Mouse (Mus musculus): Measurements from ENCODE around the gene L3hypdh. TPM values are rescaled to one million over a fixed set of nuclear protein-coding genes. Genes with fewer than 3 reads are reported as not detected.
A peak's percentile ranks its signal among the peaks of the same experiment; 100 is the strongest.

The L3hypdh gene
- total RNA-seq (2021) = 1 to 10 TPM; 3.7 to 4.1 TPM

DNA sequence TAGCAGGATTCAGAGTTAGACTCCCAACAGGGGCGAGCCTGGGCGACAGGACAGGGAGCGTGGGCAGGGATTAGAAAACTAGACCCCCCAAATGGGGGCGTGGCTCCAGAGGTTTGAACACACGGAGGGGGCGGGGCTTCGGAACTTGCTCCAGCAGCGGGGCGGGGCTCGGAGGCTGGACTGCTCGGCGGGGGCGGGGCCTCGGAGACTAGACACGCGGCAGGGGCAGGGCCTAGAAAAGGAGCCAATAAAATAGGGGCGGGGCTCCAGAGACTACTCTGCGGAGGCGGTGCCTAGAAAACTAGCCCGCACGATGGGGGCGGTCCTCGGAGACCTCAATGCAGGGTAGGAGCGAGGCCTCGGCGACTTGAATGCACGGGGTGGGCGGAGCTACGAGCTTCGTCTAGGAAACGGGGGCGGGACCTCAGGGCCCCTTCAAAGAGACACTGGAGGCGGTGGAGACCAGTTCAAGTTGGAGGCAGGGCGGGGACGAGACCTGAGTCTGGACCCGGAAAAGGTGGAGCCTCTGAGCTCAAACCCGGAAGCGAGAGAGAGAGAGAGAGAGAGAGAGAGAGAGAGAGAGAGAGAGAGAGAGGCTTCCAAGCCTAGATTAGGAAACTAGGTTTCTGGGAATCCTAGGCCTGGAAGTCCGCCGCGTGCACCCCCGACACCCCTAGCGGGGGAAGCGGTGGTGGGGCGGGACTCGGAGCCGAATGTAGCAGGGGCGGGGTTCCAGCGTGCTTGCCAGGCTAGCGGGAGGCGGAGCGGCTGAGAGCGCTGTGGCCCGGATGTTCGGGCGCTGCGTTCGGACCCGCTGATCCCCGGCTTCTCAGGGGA lies at the start of gene L3hypdh, which contains the start of gene Jkamp:
L3hypdh (minus strand) TSS at position 111 of the 837 bp plus-strand sequence.
Jkamp (plus strand) TSS at position 261 of the 837 bp plus-strand sequence.
- peak; percentile 95 for DNase-seq (ENCODE audit: extremely low spot score in 1 of 2, low spot score in 1 of 2)

GRCm38 (mm10) chr12:72129203-72129602 lies 44.0 kb upstream of the L3hypdh start:
- no peak for DNase-seq (ENCODE audit: extremely low spot score in 1 of 2, low spot score in 1 of 2)

DNA sequence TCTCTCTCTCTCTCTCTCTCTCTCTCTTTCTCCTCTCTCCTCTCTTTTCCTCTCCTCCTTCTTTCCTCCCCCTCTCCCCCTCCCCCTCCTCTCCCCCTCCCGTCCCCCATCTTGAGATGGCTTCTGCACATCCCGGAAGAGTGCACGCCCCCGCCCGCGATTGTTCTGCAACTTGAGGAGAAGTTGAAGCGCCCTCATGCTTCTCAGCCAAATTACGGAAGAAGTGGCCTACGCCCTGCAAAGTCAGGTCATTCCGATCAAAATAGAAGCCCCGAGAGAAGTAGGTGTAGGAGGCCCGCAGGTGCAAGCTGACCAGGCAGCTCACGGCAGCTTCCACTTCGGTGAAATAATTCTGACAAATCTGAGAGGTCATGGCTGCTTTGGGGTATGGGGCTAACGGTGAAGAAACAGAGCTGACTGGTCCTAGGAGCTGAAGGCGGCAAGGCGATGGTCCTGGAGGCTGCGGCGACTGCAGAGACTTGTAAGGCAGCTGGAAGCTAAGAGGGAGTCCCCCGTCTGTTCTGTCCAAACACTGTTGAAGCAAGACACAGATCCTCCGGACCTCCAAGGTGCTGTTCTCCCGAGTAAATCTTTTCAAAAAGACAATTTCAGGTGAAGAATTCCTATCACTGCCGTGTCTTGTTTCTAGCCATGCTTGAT lies 30.6 kb upstream of the L3hypdh start:
- no peak for DNase-seq (ENCODE audit: extremely low spot score in 1 of 2, low spot score in 1 of 2)

- no peak for DNase-seq (ENCODE audit: extremely low spot score in 1 of 2, low spot score in 1 of 2)
These were observed 29.9 kb upstream of the L3hypdh start for GRCm38 (mm10) chr12:72115126-72115525.

GRCm38 (mm10) chr12:72104525-72105281 lies 19.5 kb upstream of the L3hypdh start:
- DNase-seq (ENCODE audit: extremely low spot score in 1 of 2, low spot score in 1 of 2) = peak; percentile 40 to 61

DNA sequence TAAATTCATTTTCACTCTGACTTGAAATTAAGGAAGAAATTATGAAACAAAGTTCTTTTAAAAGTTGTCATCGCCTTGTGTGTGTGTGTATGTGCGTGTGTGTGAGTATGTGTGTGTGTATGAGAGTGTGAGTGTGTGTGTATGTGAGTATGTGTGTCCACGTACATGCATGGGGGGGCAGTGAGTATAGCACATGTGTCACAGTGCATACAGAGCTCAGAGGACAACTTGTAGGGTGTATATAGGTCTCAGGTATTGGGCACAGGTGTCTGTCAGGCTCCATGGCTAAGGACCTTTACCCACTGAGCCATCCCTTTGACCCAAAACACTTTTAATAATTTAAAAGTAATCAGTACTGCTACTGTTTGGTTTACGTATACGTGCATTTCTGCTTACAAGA lies 18.8 kb upstream of the L3hypdh start:
- DNase-seq (ENCODE audit: extremely low spot score in 1 of 2, low spot score in 1 of 2) = no peak

- no peak for DNase-seq (ENCODE audit: extremely low spot score in 1 of 2, low spot score in 1 of 2)
These were observed 17.5 kb upstream of the L3hypdh start for GRCm38 (mm10) chr12:72102776-72103175.

- DNase-seq (ENCODE audit: extremely low spot score in 1 of 2, low spot score in 1 of 2) = no peak
These were observed 11.7 kb upstream of the L3hypdh start for GRCm38 (mm10) chr12:72096966-72097365.

DNA sequence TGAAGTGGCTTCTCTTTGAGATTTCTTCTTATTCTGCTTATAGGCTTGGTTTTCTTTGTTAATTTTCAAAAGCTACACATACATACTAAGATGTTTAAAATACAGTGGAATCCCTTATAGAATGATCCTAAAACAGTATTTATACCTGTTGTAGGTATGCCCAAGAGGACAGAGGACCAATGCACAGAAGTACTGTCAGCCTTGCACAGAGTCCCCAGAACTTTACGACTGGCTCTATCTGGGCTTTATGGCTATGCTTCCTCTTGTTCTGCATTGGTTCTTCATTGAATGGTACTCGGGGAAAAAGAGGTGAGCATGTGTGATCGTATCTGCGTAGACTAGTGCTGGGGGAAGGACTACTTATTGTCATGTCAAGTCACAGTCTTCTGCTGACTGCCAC lies 4.6 kb upstream of the L3hypdh start:
- DNase-seq (ENCODE audit: extremely low spot score in 1 of 2, low spot score in 1 of 2) = no peak

DNA sequence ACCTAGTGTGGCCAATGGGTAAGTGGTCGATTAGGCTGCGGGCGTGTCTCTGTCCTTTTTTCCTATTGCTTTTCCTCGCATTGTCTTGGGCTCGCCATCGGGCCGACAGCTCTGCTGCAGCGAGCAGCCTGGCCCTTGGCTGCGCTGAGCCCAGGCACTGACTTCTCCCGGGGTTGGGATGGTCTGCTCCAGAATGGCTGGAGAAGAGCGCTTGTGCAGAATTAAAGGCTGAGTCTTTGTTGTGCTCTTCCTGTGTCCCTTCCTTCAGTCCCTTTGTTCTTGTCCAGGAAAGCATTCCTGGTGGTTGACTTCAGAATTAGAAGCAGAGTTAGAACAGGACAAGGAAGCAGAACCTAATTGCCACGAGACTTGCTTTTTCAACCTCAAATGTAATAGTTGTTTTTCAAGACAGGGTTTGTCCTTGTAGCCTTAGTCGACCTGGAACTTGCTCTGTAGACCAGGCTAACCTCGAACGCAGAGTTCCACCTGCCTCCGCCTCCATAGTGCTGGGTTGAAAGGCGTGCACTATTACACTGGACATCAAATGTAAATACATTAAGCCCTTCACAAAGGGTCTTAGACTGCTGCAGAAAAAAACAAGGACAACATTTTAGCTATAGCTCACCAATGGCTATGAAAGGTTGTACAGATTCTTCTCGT lies 1.1 kb upstream of the L3hypdh start:
- no peak for DNase-seq (ENCODE audit: extremely low spot score in 1 of 2, low spot score in 1 of 2)

GRCm38 (mm10) chr12:72085024-72085328 lies 263 bp downstream of the L3hypdh start:
- DNase-seq (ENCODE audit: extremely low spot score in 1 of 2, low spot score in 1 of 2) = peak in 1 of 2 experiments; percentile 36

DNA sequence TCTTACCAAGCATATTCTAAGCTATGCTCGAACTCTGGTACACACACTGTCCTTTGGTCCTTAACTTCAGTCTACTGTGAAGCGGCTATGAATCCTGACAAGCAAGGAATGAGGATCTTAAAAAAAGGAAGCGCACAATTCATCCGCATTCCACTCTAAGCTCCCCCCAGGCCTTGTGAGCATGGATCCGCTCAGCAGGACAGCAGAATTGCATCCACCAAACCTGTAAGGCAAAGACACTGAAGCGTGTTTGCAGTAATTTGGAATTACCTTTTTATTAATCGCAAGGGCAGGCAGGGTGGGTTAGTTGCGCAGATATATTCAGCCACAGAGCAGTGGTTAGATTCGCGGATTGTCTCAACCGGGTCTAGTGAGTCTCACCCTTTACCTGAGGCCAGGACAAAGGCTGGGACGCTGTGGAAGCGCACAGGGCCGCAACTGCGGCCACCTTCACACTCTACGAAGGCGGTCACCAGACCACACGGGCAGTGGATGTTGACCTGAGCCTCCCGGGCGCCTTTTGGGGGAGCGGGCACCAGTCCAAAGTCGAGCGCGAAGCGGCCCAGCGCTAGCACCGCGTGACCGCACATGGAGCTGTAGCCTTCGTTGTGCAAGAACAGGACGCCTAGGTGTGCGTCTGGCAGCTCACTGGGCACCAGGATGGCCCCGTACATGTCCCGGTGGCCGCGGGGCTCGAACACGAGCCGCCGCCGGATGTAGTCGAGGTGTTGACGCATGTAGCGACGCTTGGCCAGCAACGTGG lies 797 bp downstream of the L3hypdh start:
- DNase-seq (ENCODE audit: extremely low spot score in 1 of 2, low spot score in 1 of 2) = peak in 1 of 2 experiments; percentile 20

DNA sequence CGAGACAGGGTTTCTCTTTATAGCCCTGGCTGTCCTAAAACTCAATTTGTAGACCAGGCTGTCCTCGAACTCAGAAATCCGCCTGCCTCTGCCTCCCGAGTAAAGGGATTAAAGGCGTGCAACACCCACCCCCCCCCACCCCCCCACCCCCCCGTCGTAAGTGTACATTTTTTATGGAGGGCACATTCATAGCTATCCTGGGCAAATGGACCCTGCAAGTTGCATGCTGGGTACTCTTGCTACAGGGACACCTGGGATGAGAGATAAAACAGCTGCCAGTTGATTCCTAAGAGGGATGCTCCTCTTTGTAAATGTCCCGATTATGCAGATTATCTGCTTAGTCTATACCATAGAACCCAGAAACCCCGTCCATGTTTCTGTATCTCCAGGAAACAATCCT lies 2.0 kb downstream of the L3hypdh start:
- no peak for DNase-seq (ENCODE audit: extremely low spot score in 1 of 2, low spot score in 1 of 2)

GRCm38 (mm10) chr12:72082370-72082769 lies 2.9 kb downstream of the L3hypdh start:
- no peak for DNase-seq (ENCODE audit: extremely low spot score in 1 of 2, low spot score in 1 of 2)

GRCm38 (mm10) chr12:72081961-72082360 lies 3.3 kb downstream of the L3hypdh start:
- no peak for DNase-seq (ENCODE audit: extremely low spot score in 1 of 2, low spot score in 1 of 2)

GRCm38 (mm10) chr12:72078248-72078647 lies 7.0 kb downstream of the L3hypdh start:
- DNase-seq (ENCODE audit: extremely low spot score in 1 of 2, low spot score in 1 of 2) = no peak

DNA sequence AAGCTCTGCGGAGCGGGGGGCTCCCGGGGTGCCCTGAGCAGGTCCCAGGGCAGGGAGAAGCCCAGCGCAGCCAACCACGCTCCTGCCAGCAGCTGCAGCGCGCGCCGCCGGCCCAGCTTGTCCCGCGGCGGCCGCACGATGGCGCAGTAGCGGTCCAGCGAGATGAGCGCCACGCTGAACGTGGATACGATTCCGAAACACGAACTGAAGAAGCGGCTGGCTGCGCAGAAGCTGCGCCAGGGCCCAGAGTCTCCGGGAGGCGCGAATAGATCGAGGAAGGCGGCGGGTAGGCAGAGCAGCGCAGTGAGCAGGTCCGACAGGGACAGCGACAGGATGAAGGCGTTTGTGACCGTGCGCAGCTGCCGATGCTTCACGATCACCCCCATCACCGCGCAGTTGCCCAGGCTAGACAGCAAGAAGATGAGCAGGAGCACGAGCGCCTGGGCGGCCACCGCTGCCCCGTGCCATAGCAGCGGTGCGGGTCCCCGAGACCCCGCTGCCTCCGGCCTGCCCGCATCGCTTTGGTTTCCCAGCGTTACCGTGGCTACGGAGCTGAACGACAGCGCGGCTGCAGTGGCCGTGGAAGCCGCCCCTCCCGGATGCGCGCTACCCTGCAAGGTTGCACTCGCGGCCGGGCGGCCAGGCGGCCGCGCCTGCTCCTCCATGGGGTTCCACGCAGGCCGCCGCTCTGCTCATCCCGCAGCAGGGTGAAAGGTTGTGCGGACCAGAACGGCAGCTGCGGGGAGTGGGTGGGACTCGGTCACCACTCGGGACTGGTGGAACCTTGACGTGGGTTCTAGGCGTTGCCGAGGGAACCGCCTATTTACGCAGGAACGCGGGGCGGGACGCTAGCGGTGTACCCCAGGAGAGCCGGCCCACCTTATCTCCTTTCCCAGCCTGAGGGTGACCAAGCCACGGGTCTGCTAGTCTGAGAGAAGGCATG lies 14.6 kb downstream of the L3hypdh start, which contains the start of gene Gpr135:
Gpr135 (minus strand) TSS at position 799 of the 943 bp plus-strand sequence.
- peak; percentile 84 to 88 for DNase-seq (ENCODE audit: extremely low spot score in 1 of 2, low spot score in 1 of 2)

GRCm38 (mm10) chr12:72069626-72070326 lies 15.5 kb downstream of the L3hypdh start:
- no peak for DNase-seq (ENCODE audit: extremely low spot score in 1 of 2, low spot score in 1 of 2)
